Mouse (Mus musculus) liver, embryonic 11.5 days (tissue): Measurements from ENCODE around the gene Top2b. TPM values are rescaled to one million over a fixed set of nuclear protein-coding genes. Genes with fewer than 3 reads are reported as not detected.

ENCODE experiments used
- ATAC-seq: fragments of 200-750 bp; cut with Nextera tagmentation; replicated peaks from 2 replicates; pipeline ENCODE4 v1.8.0; 2017; ENCODE audit warnings: moderate number of reproducible peaks, mild to moderate bottlenecking, moderate TSS enrichment, moderate library complexity; ENCODE audit not compliant: low FRiP score
- DNase-seq: peaks from one replicate; pipeline ENCODE4 v3.0.0-alpha.2; 2017; ENCODE audit warnings: low spot score
- H3K27ac ChIP-seq: fragments of 300-500 bp; sonication (generic); 2 replicates; pipeline ENCODE4 v1.5.1; 2014; ENCODE audit warnings: mild to moderate bottlenecking, low read depth, low read length, control low read depth
- H3K27me3 ChIP-seq: fragments of 300-500 bp; sonication (generic); replicated peaks from 2 replicates; pipeline ENCODE4 v1.6.1; 2014; ENCODE audit warnings: low read length, mixed read lengths; ENCODE audit not compliant: control insufficient read depth, insufficient read depth
- H3K36me3 ChIP-seq: fragments of 300-500 bp; sonication (generic); 2 replicates; pipeline ENCODE4 v1.6.1; 2014; ENCODE audit warnings: mild to moderate bottlenecking, low read length, moderate library complexity, mixed read lengths; ENCODE audit not compliant: control insufficient read depth, insufficient read depth
- H3K4me1 ChIP-seq: fragments of 300-500 bp; sonication (generic); replicated peaks from 2 replicates; pipeline ENCODE4 v1.6.1; 2014; ENCODE audit warnings: low read length, mixed read lengths; ENCODE audit not compliant: control insufficient read depth, insufficient read depth
- H3K4me2 ChIP-seq: fragments of 300-500 bp; sonication (generic); 2 replicates; pipeline ENCODE4 v1.6.1; 2014; ENCODE audit warnings: mild to moderate bottlenecking, control low read depth, moderate library complexity
- H3K4me3 ChIP-seq: fragments of 300-500 bp; sonication (generic); 2 replicates; pipeline ENCODE4 v1.5.1; 2014; ENCODE audit warnings: low read depth, low read length, control low read depth
- H3K9ac ChIP-seq: fragments of 300-500 bp; sonication (generic); 2 replicates; pipeline ENCODE4 v1.6.1; 2014; ENCODE audit warnings: low read depth, low read length, control low read depth
- H3K9me3 ChIP-seq: fragments of 300-500 bp; sonication (generic); 2 replicates; pipeline ENCODE4 v1.6.1; 2016; ENCODE audit warnings: low read length, inconsistent platforms, mixed read lengths; ENCODE audit not compliant: control insufficient read depth
- WGBS: fragments of 180-500 bp; shearing (Covaris S2); extraction: QIAGEN DNeasy Blood & Tissue Kit; methylation state at CpG from one replicate; pipeline ENCODE4 v1.1.7; 2014; 5-methylcytosine and 5-hydroxymethylcytosine counted together
- polyA plus RNA-seq: library from polyadenylated mRNA; unstranded; fragments of >200 nt; fragmentation: Nextera tagmentation; extraction: Ambion mirVana; gene quantifications from 2 replicates; pipeline ENCODE4 v1.2.1, GENCODE M21; 2014

Top2b gene
- polyA plus RNA-seq, 1 experiment from 2014 or later = 72.4 TPM

DNA sequence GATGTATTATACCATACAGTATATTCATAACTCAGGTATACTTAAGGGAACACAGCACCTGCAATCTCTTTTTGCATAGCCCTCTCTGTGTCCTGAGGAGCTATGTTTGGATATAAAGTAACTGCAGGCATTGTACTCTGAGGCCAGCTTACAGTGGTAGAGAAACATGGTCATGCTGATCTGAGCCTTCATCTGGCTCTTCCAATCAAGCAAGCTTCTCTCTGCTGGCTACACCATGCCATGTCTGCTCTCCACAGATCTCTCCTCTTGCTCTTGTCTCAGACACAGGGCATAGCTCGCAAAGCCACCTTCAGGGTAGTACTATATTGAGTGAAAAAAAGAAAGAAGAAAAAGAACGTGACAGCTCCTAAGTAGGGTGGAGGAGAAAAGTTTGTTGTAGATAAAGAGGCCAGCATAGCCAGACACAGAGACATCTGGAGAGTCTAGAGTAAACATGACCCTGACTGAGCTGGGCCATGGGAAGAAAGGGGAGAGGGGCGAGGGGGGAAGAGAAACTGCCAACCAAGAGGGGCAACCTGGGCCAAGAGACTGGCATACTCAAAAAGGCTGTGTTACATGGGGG lies 29.1 kb upstream of the Top2b start:
- 43% methylated on average over 3 of the region's 3 CpGs for WGBS
- no peak overlapping the region for H3K27ac ChIP-seq
- peak; percentile 85 for ATAC-seq

DNA sequence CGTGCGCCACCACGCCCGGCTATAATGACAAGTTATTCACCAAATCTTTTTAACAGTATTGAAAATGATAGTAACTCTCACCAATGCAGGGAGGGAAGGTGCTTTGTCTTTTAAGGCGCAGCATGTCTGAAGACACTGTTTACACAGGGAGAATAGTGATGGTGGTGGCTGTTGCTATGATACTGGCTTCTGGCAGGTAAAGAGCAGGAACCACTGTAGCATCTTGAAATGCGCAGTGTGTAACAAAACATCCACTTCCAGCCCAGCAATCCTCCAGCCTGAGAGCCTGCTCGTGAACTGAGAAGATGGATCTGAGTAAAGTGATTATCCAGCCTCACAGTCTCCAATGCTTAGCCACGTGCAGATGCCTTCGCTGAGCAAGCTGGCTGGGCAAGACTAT lies 17.5 kb upstream of the Top2b start:
- Histone ChIP-seq H3K36me3 (no peaks in the 10 kb centered on the region), H3K27me3 (no peaks in the 10 kb centered on the region), H3K9ac (no peak overlapping the region), H3K4me3 (no peak overlapping the region), H3K9me3 (no peaks in the 10 kb centered on the region), H3K27ac (no peak overlapping the region), H3K4me2 (no peak overlapping the region), H3K4me1 (no peaks in the 10 kb centered on the region)
- WGBS = 74% methylated on average over 9 of the region's 9 CpGs
- ATAC-seq = no peak
- no peak for DNase-seq

More for the DNA sequence above, 29.1 kb upstream of the Top2b start:
- Histone ChIP-seq H3K27me3 (no peaks in the 10 kb centered on the region), H3K4me2 (no peak overlapping the region), H3K4me1 (no peaks in the 10 kb centered on the region), H3K4me3 (no peak overlapping the region), H3K36me3 (no peaks in the 10 kb centered on the region), H3K9me3 (no peaks in the 10 kb centered on the region), H3K9ac (no peak overlapping the region)
- no peak for DNase-seq

DNA sequence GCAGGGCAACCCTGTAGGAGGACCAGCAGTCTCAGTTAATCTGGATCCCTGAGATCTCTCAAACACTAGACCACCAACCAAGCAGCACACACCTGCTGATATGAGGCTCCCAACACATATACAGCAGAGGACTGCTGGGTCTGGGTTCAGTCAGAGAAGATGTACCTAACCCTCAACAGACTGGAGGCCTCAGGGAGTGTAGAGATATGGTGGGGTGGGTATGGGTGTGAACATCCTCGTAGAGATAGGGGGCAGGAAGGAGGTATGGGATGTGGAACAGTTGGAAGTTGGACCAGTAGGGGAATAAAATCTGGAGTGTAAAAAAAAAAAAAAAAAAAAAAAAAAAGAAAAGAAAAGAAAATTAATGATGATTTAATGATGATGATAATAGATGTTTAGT lies 5.3 kb upstream of the Top2b start:
- ATAC-seq = peak; percentile 74
- Histone ChIP-seq H3K27ac (no peak overlapping the region), H3K9ac (no peak overlapping the region), H3K36me3 (no peaks in the 10 kb centered on the region), H3K4me3 (no peak overlapping the region), H3K27me3 (no peaks in the 10 kb centered on the region), H3K4me2 (no peak overlapping the region), H3K9me3 (no peaks in the 10 kb centered on the region), H3K4me1 (peaks cover 8% of the 10 kb centered on the region)
- DNase-seq = no peak
- 39% methylated on average over 1 of the region's 1 CpGs for WGBS

DNA sequence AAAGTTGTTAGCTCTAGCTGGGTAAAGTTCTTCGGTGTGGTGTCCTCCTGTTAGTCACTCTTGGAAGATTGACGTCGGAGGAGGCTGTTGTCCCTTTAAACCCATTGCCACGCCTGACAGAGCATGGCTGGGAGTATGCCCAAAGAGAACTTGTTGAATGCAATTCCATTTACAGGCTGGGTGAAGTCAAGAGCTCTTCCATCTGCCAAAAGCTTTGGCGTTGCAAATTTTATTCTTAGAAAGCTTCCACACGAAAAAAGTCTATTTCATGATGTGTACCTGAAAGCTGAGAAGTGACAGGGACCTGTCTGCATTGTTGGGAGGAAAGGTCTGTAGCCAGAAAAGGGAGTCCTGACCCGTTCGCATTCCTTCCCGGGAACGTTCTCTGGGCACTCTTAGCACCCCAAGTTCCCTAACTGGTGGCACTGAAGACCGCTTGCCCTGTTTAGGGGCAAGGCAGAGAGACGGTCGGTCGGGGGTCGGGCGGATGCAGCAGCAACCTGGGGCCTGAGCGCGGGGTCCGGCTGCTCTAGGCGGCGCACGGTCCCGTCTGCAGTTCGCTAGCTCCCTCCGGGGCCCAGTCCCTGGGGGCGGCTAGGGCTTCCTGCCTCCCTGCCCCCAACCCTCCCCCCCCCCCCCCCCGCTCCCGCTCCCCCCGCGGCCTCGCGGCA lies 683 bp upstream of the Top2b start:
- under 1% methylated on average over 26 of the region's 32 CpGs for WGBS
- peak overlapping the region; percentile 95 for H3K4me3 ChIP-seq
- peak; percentile 59 for ATAC-seq

DNA sequence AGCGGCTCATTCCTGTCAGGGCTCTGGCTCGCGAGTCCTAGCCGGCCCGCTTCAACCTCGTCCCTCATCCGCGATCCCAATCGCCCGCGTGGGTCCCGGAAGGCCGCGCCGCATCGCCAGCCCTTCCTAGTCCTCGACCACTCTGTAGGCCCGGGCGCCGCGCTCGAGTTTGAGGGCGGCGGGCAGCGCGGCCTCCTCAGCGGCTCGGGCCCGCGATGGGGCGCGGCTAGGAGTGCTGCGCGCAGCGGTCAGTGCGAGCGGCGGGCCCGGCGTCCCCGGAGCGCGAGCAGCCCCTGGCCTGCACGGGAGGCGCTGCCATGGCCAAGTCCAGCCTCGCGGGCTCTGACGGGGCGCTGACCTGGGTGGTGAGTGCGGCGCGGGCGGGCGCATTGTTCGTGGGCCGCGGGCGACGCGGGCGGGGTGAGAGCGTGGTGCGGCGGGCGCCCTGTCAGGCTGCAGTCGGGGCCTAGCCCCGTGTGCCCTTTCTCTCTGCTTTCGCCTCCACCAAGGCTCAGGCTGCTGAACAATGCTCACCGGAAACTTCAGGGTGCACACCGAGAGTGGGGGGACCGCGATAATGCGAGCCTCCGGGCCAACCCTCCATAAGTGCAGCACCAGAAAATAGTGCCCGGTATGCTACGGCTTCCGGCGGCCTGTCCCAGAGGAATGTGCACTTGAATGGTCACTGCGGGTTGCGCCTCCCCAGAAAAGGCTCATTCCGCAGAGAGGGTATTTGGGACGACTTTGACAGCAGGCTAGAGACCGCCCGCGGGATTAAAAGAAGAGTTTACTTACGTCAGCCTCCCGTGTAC lies 589 bp downstream of the Top2b start:
- ATAC-seq (peak; percentile 58), DNase-seq (no peak)
- Histone ChIP-seq H3K9ac (peak overlapping the region; percentile 95), H3K4me3 (peak overlapping the region; percentile 95), H3K9me3 (no peaks in the 10 kb centered on the region), H3K27me3 (no peaks in the 10 kb centered on the region), H3K4me2 (peak overlapping the region; percentile 76), H3K36me3 (no peaks in the 10 kb centered on the region), H3K27ac (peak overlapping the region; percentile 91), H3K4me1 (peaks cover 7% of the 10 kb centered on the region)
- under 1% methylated on average over 85 of the region's 87 CpGs for WGBS

More for the DNA sequence above, 683 bp upstream of the Top2b start:
- Histone ChIP-seq H3K9me3 (no peaks in the 10 kb centered on the region), H3K9ac (peak overlapping the region; percentile 95), H3K4me1 (peaks cover 12% of the 10 kb centered on the region), H3K27ac (peak overlapping the region; percentile 91), H3K4me2 (peak overlapping the region; percentile 78), H3K36me3 (no peaks in the 10 kb centered on the region), H3K27me3 (no peaks in the 10 kb centered on the region)
- DNase-seq = peak; percentile 76

DNA sequence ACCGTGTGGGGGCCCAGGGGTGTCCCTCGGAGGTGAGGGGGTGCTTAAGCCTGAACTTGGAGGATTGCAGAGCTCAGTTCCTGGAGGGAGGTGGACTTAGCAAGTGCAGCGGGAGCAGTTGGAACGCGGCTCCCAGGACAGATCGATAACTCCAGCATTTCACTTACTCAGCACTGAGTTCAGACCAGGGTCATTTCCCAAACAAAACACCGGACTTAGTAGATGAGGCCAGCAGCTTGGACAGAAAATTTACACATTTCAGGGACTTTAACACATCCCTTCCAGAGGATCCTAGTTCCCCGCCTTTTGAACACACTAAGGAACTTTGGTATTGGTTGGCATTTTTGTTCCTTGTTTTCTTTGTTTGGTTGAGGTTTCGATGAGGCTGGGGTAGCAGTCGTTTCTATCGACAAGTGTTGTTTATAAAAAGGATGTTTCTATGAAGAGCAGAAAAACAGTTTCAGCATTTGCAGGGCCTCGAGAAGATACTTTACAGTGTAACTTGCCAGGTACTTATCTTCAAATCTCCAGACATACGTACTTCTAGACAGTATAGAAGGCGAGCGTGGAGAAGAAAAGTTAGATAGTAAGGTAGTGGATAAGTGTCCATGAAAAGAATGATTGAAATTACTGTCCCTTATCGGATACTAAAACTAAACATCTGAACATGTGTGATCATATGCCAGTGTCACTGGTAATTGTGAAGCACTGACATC lies 1.4 kb downstream of the Top2b start:
- Histone ChIP-seq H3K4me1 (peaks cover 7% of the 10 kb centered on the region), H3K4me2 (peak overlapping the region; percentile 76), H3K27ac (peak overlapping the region; percentile 91), H3K9me3 (no peaks in the 10 kb centered on the region), H3K9ac (peak overlapping the region; percentile 95), H3K4me3 (peak overlapping the region; percentile 95), H3K27me3 (no peaks in the 10 kb centered on the region), H3K36me3 (no peaks in the 10 kb centered on the region)
- peak; percentile 69 for DNase-seq
- WGBS = 8% methylated on average over 16 of the region's 16 CpGs
- ATAC-seq = peak; percentile 22

DNA sequence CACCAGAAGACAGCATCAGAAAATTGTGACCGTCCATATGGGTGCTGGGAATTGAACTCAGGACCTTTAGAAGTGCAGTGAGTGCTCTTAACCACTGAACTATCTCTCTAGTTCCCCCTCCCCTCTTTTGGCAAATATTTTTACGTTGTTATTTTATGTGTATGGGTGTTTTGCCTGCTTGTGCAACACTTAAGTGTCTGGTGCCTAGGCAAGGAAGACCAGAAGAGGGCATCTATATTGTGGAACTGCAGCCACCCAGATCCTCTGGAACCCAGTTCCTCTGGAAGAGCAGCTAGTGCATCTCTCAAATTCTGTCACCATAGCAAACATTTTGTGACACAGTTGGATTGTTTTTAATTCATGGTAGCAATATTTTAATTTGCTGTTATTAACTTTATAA lies 2.0 kb downstream of the Top2b start:
- H3K27ac ChIP-seq = no peak overlapping the region
- ATAC-seq = no peak

DNA sequence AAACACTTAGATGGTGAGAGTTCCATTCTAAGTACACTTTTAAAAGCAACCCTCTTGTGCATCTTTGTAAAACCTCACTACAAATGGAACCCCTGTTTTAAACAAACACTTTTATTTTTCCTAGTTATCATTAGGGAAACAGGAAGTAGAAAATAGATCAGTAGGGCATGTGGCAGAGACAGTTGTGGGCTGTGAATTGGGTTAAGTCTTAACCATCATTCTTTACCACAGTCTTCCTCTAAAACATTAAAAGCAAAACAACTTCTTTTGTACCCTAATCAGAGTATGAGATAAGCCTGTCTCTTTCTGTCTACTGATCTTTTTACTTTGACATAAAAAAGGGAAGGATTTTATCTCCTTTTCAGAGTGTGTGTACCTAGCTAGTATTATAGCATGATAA lies 7.8 kb downstream of the Top2b start:
- ATAC-seq (no peak), DNase-seq (no peak)
- no peaks in the 10 kb centered on the region for H3K9me3 ChIP-seq
- H3K4me3 ChIP-seq = no peak overlapping the region
- H3K4me1 ChIP-seq = peaks cover 17% of the 10 kb centered on the region
- H3K27ac ChIP-seq = no peak overlapping the region
- H3K27me3 ChIP-seq = no peaks in the 10 kb centered on the region
- H3K9ac ChIP-seq = no peak overlapping the region
- H3K36me3 ChIP-seq = no peaks in the 10 kb centered on the region
- no peak overlapping the region for H3K4me2 ChIP-seq

More for the DNA sequence above, 2.0 kb downstream of the Top2b start:
- H3K27me3 ChIP-seq = no peaks in the 10 kb centered on the region
- no peak for DNase-seq
- H3K9ac ChIP-seq = peak overlapping the region; percentile 95; the same call in 1 of the 2 replicates
- no peaks in the 10 kb centered on the region for H3K9me3 ChIP-seq
- H3K4me3 ChIP-seq = peak overlapping the region; percentile 95
- H3K4me1 ChIP-seq = peaks cover 10% of the 10 kb centered on the region
- peak overlapping the region; percentile 76 for H3K4me2 ChIP-seq
- 46% methylated on average over 2 of the region's 2 CpGs for WGBS
- no peaks in the 10 kb centered on the region for H3K36me3 ChIP-seq
